In the genomic region with DNA sequence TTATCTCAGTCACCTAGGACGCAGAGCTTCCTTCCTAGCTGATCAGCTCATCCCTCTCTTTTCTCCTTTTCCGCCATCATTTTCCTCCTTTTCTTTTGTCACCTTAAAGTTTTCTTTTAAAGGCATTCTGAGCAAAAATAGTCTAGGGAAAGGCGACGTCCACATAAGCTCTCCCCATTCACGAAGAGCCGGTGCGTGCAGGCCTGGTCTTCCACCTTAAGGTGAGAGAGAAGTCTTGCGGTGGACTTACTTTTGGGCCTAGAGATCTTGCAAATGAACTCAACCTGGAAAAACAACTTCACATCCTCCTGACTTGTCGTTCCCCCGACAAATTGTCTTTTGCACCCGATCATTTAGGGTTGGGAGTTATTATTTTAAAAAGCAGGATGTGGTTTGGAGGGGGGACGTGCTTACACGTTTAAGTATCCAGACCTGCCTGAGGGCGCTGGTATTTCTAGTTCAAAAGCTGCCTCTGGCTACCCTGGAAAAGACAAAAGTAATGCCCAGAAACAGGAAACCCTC, we compare ENCODE assay signal across 11 mouse cellular contexts. TPM values are rescaled to one million over a fixed set of nuclear protein-coding genes. Genes with fewer than 3 reads are reported as not detected.
DNase-seq lines count a peak whose midpoint lies in the region; ATAC-seq lines count a peak whose summit lies in the region.
"Had no signal": no experiment of that assay in that cellular context is flagged by ENCODE, and none has a peak within 500 bp of the region (broad histone marks: within the 10 kb centered on the region; RNA-seq: fewer than 3 reads in every experiment).

No protein-coding gene starts in this region.

- H3K27ac ChIP-seq in hindbrain, embryonic 12.5 days, result no peak overlapping the region
- no peak overlapping the region for H3K27ac ChIP-seq in hindbrain, embryonic 14.5 days
- no peak overlapping the region for H3K27ac ChIP-seq in forebrain, embryonic 10.5 days

- no peaks in the 10 kb centered on the region for H3K36me3 ChIP-seq in hindbrain, embryonic 12.5 days
- no peaks in the 10 kb centered on the region for H3K36me3 ChIP-seq in hindbrain, embryonic 14.5 days (replicated peaks; ENCODE audit: control insufficient read depth, insufficient read depth)
- H3K36me3 ChIP-seq in forebrain, embryonic 10.5 days (replicated peaks), result no peaks in the 10 kb centered on the region

- H3K9me3 ChIP-seq in hindbrain, embryonic 12.5 days (replicated peaks), result no peaks in the 10 kb centered on the region
- H3K9me3 ChIP-seq in hindbrain, embryonic 14.5 days (ENCODE audit: control insufficient read depth, low read length), result no peaks in the 10 kb centered on the region
- no peaks in the 10 kb centered on the region for H3K9me3 ChIP-seq in forebrain, embryonic 10.5 days

- peaks cover 44% of the 10 kb centered on the region for H3K4me1 ChIP-seq in hindbrain, embryonic 12.5 days
- H3K4me1 ChIP-seq in hindbrain, embryonic 14.5 days (replicated peaks; ENCODE audit: control insufficient read depth, insufficient read depth, low read length), result peaks cover 11% of the 10 kb centered on the region; the same call in 1 of the 2 replicates
- peaks cover 76% of the 10 kb centered on the region for H3K4me1 ChIP-seq in forebrain, embryonic 10.5 days

- no peak for DNase-seq in hindbrain, embryonic 14.5 days (ENCODE audit: low spot score)
- DNase-seq in forebrain, embryonic 10.5 days (ENCODE audit: extremely low spot score, low spot score), result peak; percentile 25
- peak; percentile 23 for DNase-seq in mesoderm, embryonic 11.5 days (ENCODE audit: low read depth, low spot score)
- DNase-seq in right cerebral cortex, adult 2 months (ENCODE audit: low spot score in 2 of 2), result no peak

- 0 out of 2 replicates have a peak overlapping the region, but pooled peaks have one; percentile 3 for H3K4me3 ChIP-seq in hindbrain, embryonic 12.5 days
- H3K4me3 ChIP-seq in hindbrain, embryonic 14.5 days (replicated peaks; ENCODE audit: low read length), result no peak overlapping the region
- H3K4me3 ChIP-seq in forebrain, embryonic 10.5 days, result peak overlapping the region; percentile 51
- H3K4me3 ChIP-seq: myocyte had no signal

- no peak overlapping the region for H3K9ac ChIP-seq in hindbrain, embryonic 12.5 days
- H3K9ac ChIP-seq in hindbrain, embryonic 14.5 days, result no peak overlapping the region

- H3K27me3 ChIP-seq in hindbrain, embryonic 12.5 days, result peaks cover 85% of the 10 kb centered on the region
- peaks cover 74% of the 10 kb centered on the region for H3K27me3 ChIP-seq in hindbrain, embryonic 14.5 days (ENCODE audit: control insufficient read depth, insufficient read depth, low read length)
- peaks cover 100% of the 10 kb centered on the region for H3K27me3 ChIP-seq in forebrain, embryonic 10.5 days (ENCODE audit: poor library complexity, severe bottlenecking)

- H3K4me2 ChIP-seq in hindbrain, embryonic 12.5 days (replicated peaks), result peak overlapping the region; percentile 67
- H3K4me2 ChIP-seq in hindbrain, embryonic 14.5 days (replicated peaks), result no peak overlapping the region

- WGBS in hindbrain, embryonic 12.5 days, result 1% methylated on average over 14 of the region's 14 CpGs
- WGBS in hindbrain, embryonic 14.5 days, result 2% methylated on average over 14 of the region's 14 CpGs
- WGBS in forebrain, embryonic 10.5 days, result under 1% methylated on average over 14 of the region's 14 CpGs

- no peak for ATAC-seq in hindbrain, embryonic 12.5 days (ENCODE audit: low FRiP score)
- ATAC-seq in hindbrain, embryonic 14.5 days (ENCODE audit: low FRiP score), result no peak
- peak; percentile 60 for ATAC-seq in activated CD4-positive, CD25-positive, alpha-beta regulatory T cell, adult 4 months
- no peak for ATAC-seq in granulocyte monocyte progenitor cell, adult 5-6 weeks (replicated peaks; ENCODE audit: poor library complexity, severe bottlenecking)
- no peak for ATAC-seq in frontal cortex, adult (ENCODE audit: low TSS enrichment)

RNA-seq across cellular contexts. Expression of gene Sp9, which starts 1.6 kb away (rescaled TPM):
- polyA plus RNA-seq in hindbrain, embryonic 12.5 days (2016; fragmentation: Nextera tagmentation; extraction: Ambion mirVana), result 2.1 and 2.9 TPM in 2 replicates
- 1.3 and 1.9 TPM in 2 replicates for polyA plus RNA-seq in hindbrain, embryonic 14.5 days (2014; fragmentation: Nextera tagmentation; extraction: Ambion mirVana)
- polyA plus RNA-seq in activated CD4-positive, CD25-positive, alpha-beta regulatory T cell, adult 4 months (2017; shearing (Covaris generic)), result not detected
- polyA plus RNA-seq in forebrain, embryonic 10.5 days (2016; fragmentation: Nextera tagmentation; extraction: Ambion mirVana), result 0.94 and 1.1 TPM in 2 replicates
- not detected in 2 replicates for total RNA-seq in granulocyte monocyte progenitor cell, adult 5-6 weeks (2014; fragmentation: Nextera tagmentation)
- not detected in 2 replicates for total RNA-seq in granulocyte monocyte progenitor cell, adult 5-6 weeks (2017)
- total RNA-seq: gastrocnemius, postnatal 4 days had no signal
- polyA plus RNA-seq: liver, embryonic 16.5 days had no signal

RNA-seq across cellular contexts. Expression of gene Scrn3, which starts 42.3 kb away (rescaled TPM):
- polyA plus RNA-seq in hindbrain, embryonic 12.5 days (2016; fragmentation: Nextera tagmentation; extraction: Ambion mirVana), result 13.2 and 13.6 TPM in 2 replicates
- polyA plus RNA-seq in hindbrain, embryonic 14.5 days (2014; fragmentation: Nextera tagmentation; extraction: Ambion mirVana), result 6.9 and 7.0 TPM in 2 replicates
- polyA plus RNA-seq in activated CD4-positive, CD25-positive, alpha-beta regulatory T cell, adult 4 months (2017; shearing (Covaris generic)), result 1 to 10 TPM; 5.9 to 7.6 TPM
- polyA plus RNA-seq in forebrain, embryonic 10.5 days (2016; fragmentation: Nextera tagmentation; extraction: Ambion mirVana), result 12.8 and 13.8 TPM in 2 replicates
- total RNA-seq in granulocyte monocyte progenitor cell, adult 5-6 weeks (2014; fragmentation: Nextera tagmentation), result 5.5 and 9.2 TPM in 2 replicates
- total RNA-seq in granulocyte monocyte progenitor cell, adult 5-6 weeks (2017), result 9.0 and 9.6 TPM in 2 replicates

RNA-seq across cellular contexts. Expression of gene Cir1, which starts 42.4 kb away (rescaled TPM):
- polyA plus RNA-seq in hindbrain, embryonic 12.5 days (2016; fragmentation: Nextera tagmentation; extraction: Ambion mirVana), result 28.4 and 29.7 TPM in 2 replicates
- polyA plus RNA-seq in hindbrain, embryonic 14.5 days (2014; fragmentation: Nextera tagmentation; extraction: Ambion mirVana), result 26.5 and 28.0 TPM in 2 replicates
- polyA plus RNA-seq in activated CD4-positive, CD25-positive, alpha-beta regulatory T cell, adult 4 months (2017; shearing (Covaris generic)), result 10 to 100 TPM; 14.5 to 29.3 TPM
- polyA plus RNA-seq in forebrain, embryonic 10.5 days (2016; fragmentation: Nextera tagmentation; extraction: Ambion mirVana), result 13.3 and 14.0 TPM in 2 replicates
- 9.9 and 11.6 TPM in 2 replicates for total RNA-seq in granulocyte monocyte progenitor cell, adult 5-6 weeks (2014; fragmentation: Nextera tagmentation)
- total RNA-seq in granulocyte monocyte progenitor cell, adult 5-6 weeks (2017), result 14.0 and 14.1 TPM in 2 replicates

RNA-seq across cellular contexts. Expression of gene Ola1, which starts 51.4 kb away (rescaled TPM):
- polyA plus RNA-seq in hindbrain, embryonic 12.5 days (2016; fragmentation: Nextera tagmentation; extraction: Ambion mirVana), result 80.9 and 89.7 TPM in 2 replicates
- polyA plus RNA-seq in hindbrain, embryonic 14.5 days (2014; fragmentation: Nextera tagmentation; extraction: Ambion mirVana), result 100 and 103 TPM in 2 replicates
- polyA plus RNA-seq in activated CD4-positive, CD25-positive, alpha-beta regulatory T cell, adult 4 months (2017; shearing (Covaris generic)), result 100 to 1,000 TPM in 1 of 2 experiments, 10 to 100 TPM in 1; 79.2 to 103 TPM
- 111 and 112 TPM in 2 replicates for polyA plus RNA-seq in forebrain, embryonic 10.5 days (2016; fragmentation: Nextera tagmentation; extraction: Ambion mirVana)
- total RNA-seq in granulocyte monocyte progenitor cell, adult 5-6 weeks (2014; fragmentation: Nextera tagmentation), result 114 and 138 TPM in 2 replicates
- total RNA-seq in granulocyte monocyte progenitor cell, adult 5-6 weeks (2017), result 177 and 178 TPM in 2 replicates

Comparison
In these comparisons a context has a peak if more than half of its experiments do, and no peak if none do; other contexts are left out.
1. DNase-seq: peak in forebrain, embryonic 10.5 days (single experiment) and mesoderm, embryonic 11.5 days (single experiment); none in hindbrain, embryonic 14.5 days (single experiment) and right cerebral cortex, adult 2 months (0 of 2).